Mouse (Mus musculus) forebrain, embryonic 12.5 days (tissue): ENCODE measurements around the gene Add2. TPM values are rescaled to one million over a fixed set of nuclear protein-coding genes. Genes with fewer than 3 reads are reported as not detected.

Experiments
- ATAC-seq: fragments of 200-750 bp; cut with Nextera tagmentation; 2 replicates; pipeline ENCODE4 v1.8.0; 2017; ENCODE audit warnings: moderate TSS enrichment; ENCODE audit not compliant: low FRiP score
- H3K27ac ChIP-seq: fragments of 300-500 bp; sonication (generic); 2 replicates; pipeline ENCODE4 v1.5.1; 2016; ENCODE audit warnings: mild to moderate bottlenecking
- H3K27me3 ChIP-seq: fragments of 300-500 bp; sonication (generic); 2 replicates; pipeline ENCODE4 v1.6.1; 2016; ENCODE audit warnings: mild to moderate bottlenecking
- H3K36me3 ChIP-seq: fragments of 300-500 bp; sonication (generic); replicated peaks from 2 replicates; pipeline ENCODE4 v1.6.1; 2016; ENCODE audit warnings: mild to moderate bottlenecking
- H3K4me1 ChIP-seq: fragments of 300-500 bp; sonication (generic); 2 replicates; pipeline ENCODE4 v1.6.1; 2016
- H3K4me2 ChIP-seq: fragments of 300-500 bp; sonication (generic); 2 replicates; pipeline ENCODE4 v1.6.1; 2016; ENCODE audit warnings: mild to moderate bottlenecking, moderate library complexity
- H3K4me3 ChIP-seq: fragments of 300-500 bp; sonication (generic); replicated peaks from 2 replicates; pipeline ENCODE4 v1.5.1; 2016; ENCODE audit warnings: mild to moderate bottlenecking
- H3K9ac ChIP-seq: fragments of 300-500 bp; sonication (generic); 2 replicates; pipeline ENCODE4 v1.6.1; 2016; ENCODE audit warnings: mild to moderate bottlenecking
- H3K9me3 ChIP-seq: fragments of 300-500 bp; sonication (generic); 2 replicates; pipeline ENCODE4 v1.6.1; 2016
- WGBS: fragments of 180-500 bp; shearing (Covaris S2); methylation state at CpG from one replicate; pipeline ENCODE4 v1.1.7; 2016; 5-methylcytosine and 5-hydroxymethylcytosine counted together
- polyA plus RNA-seq: library from polyadenylated mRNA; unstranded; fragments of >200 nt; fragmentation: Nextera tagmentation; extraction: Ambion mirVana; gene quantifications from 2 replicates; pipeline ENCODE4 v1.2.1, GENCODE M21; 2016

The Add2 gene
- polyA plus RNA-seq, 1 experiment from 2014 or later, result 124 TPM

GRCm38 (mm10) chr6:86069009-86069408 lies 40.5 kb downstream of the Add2 start:
- Histone ChIP-seq H3K4me1 (peaks cover 61% of the 10 kb centered on the region), H3K9me3 (no peaks in the 10 kb centered on the region), H3K36me3 (no peaks in the 10 kb centered on the region), H3K27ac (no peak overlapping the region; the same call in 1 of the 2 replicates), H3K4me2 (no peak overlapping the region), H3K9ac (no peak overlapping the region), H3K27me3 (no peaks in the 10 kb centered on the region), H3K4me3 (no peak overlapping the region)
- ATAC-seq, result no peak
- WGBS, result 62% methylated on average over 5 of the region's 5 CpGs

GRCm38 (mm10) chr6:86069856-86070255 lies 41.4 kb downstream of the Add2 start:
- H3K9me3 ChIP-seq, result no peaks in the 10 kb centered on the region
- H3K4me2 ChIP-seq, result no peak overlapping the region
- no peak overlapping the region; the same call in 1 of the 2 replicates for H3K27ac ChIP-seq
- H3K9ac ChIP-seq, result no peak overlapping the region
- WGBS, result 87% methylated on average over 3 of the region's 3 CpGs
- no peak for ATAC-seq
- H3K27me3 ChIP-seq, result no peaks in the 10 kb centered on the region
- peaks cover 59% of the 10 kb centered on the region for H3K4me1 ChIP-seq
- H3K4me3 ChIP-seq, result no peak overlapping the region
- H3K36me3 ChIP-seq, result no peaks in the 10 kb centered on the region

DNA sequence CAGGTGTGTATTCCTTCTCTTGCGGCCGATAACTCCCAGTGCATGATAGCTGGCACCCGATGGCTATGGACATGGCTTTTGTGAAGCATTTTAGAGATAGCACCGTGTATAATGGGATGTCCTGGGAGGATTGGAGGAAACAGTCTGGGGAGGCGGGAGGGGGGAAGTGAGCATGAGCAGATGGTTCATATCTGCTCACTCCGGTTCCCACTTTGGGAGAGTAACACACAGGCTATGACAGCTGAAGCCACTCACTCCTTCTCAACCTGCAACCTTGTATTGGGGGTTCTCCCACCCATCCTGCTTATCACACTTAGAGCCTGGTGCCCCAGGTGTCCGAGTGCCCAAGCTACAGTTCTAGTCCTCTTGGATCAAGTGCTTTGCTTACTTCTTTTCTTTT lies 41.8 kb downstream of the Add2 start:
- WGBS, result 87% methylated on average over 7 of the region's 7 CpGs

DNA sequence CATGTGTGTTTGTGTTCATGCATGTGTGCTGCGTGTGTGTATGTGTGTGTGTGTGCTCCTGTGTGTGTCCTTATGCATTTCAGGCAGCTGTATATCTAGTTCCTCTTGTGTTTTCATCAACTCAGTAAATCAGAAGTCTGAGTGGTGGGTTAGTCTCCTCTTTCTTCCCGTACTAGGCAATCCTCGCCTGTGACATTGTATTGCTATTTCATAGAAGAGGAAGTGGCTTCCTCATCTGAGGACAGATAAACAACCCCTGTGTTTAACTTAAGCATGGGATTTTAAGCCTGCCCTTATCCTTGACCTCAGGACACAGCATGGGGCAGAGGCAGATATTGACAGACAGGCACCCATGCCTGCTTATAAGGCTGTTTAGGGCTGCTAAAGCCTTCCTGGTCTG lies 45.4 kb downstream of the Add2 start:
- ATAC-seq, result no peak
- Histone ChIP-seq H3K4me2 (no peak overlapping the region), H3K27me3 (no peaks in the 10 kb centered on the region), H3K27ac (no peak overlapping the region), H3K9me3 (no peaks in the 10 kb centered on the region), H3K4me1 (peaks cover 45% of the 10 kb centered on the region), H3K36me3 (no peaks in the 10 kb centered on the region), H3K9ac (no peak overlapping the region), H3K4me3 (no peak overlapping the region)
- 96% methylated on average over 3 of the region's 3 CpGs for WGBS

More for the DNA sequence above, 41.8 kb downstream of the Add2 start:
- no peaks in the 10 kb centered on the region for H3K27me3 ChIP-seq
- no peak overlapping the region for H3K9ac ChIP-seq
- H3K4me3 ChIP-seq, result no peak overlapping the region
- H3K4me2 ChIP-seq, result no peak overlapping the region
- H3K4me1 ChIP-seq, result peaks cover 55% of the 10 kb centered on the region
- ATAC-seq, result no peak
- no peak overlapping the region for H3K27ac ChIP-seq
- no peaks in the 10 kb centered on the region for H3K36me3 ChIP-seq
- no peaks in the 10 kb centered on the region for H3K9me3 ChIP-seq

- no peak overlapping the region for H3K27ac ChIP-seq
- WGBS, result 86% methylated on average over 8 of the region's 8 CpGs
- no peak overlapping the region for H3K9ac ChIP-seq
- H3K36me3 ChIP-seq, result no peaks in the 10 kb centered on the region
- ATAC-seq, result no peak
- peaks cover 45% of the 10 kb centered on the region for H3K4me1 ChIP-seq
- H3K4me3 ChIP-seq, result no peak overlapping the region
- no peaks in the 10 kb centered on the region for H3K9me3 ChIP-seq
- H3K4me2 ChIP-seq, result no peak overlapping the region
- H3K27me3 ChIP-seq, result no peaks in the 10 kb centered on the region
Observed at GRCm38 (mm10) chr6:86074538-86075204, 46.2 kb downstream of the Add2 start.

- Histone ChIP-seq H3K9me3 (no peaks in the 10 kb centered on the region), H3K36me3 (no peaks in the 10 kb centered on the region), H3K4me3 (no peak overlapping the region), H3K9ac (no peak overlapping the region), H3K27me3 (no peaks in the 10 kb centered on the region), H3K4me1 (peaks cover 32% of the 10 kb centered on the region), H3K27ac (no peak overlapping the region), H3K4me2 (no peak overlapping the region)
- 90% methylated on average over 2 of the region's 2 CpGs for WGBS
- ATAC-seq, result no peak
Observed at GRCm38 (mm10) chr6:86076525-86076924, 48.0 kb downstream of the Add2 start.

- no peaks in the 10 kb centered on the region for H3K36me3 ChIP-seq
- peaks cover 27% of the 10 kb centered on the region for H3K4me1 ChIP-seq
- no peaks in the 10 kb centered on the region for H3K27me3 ChIP-seq
- no peak overlapping the region for H3K27ac ChIP-seq
- no peaks in the 10 kb centered on the region for H3K9me3 ChIP-seq
- H3K9ac ChIP-seq, result no peak overlapping the region
- H3K4me2 ChIP-seq, result no peak overlapping the region
- H3K4me3 ChIP-seq, result no peak overlapping the region
- WGBS, result 80% methylated on average over 5 of the region's 5 CpGs
- ATAC-seq, result no peak
Observed at GRCm38 (mm10) chr6:86077880-86078279, 49.4 kb downstream of the Add2 start.

DNA sequence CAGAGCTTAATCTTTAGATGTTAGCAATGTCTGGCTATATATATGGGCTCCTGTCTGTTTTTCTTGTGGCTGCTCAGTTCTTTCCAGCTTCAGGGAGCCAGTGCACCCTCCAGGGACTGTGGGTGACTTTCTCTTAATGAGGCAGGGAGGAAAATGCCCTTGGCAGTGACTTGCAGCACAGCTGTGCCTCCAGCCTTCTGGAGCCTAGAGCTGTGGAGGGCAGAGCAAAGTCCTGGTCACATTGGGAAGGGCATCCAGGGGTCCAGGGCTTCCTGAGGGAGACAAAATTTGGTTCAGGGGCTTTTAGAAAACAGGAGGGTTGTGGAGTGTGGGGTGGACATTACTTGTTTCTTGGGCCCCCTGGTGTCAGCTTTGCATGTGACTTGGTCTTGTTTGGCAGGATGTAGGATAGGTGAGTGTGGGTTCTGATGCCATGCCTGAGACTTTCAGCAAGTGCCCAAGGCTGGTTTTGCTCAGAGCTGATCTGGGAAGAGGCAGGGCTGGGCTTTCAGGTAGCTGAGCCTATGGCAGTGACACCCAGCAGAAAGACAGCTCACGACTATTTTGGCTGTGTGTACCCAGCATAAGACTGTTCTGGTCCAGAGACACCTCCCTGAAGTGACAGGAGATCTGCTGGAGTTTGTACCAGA lies 50.0 kb downstream of the Add2 start:
- no peak overlapping the region for H3K9ac ChIP-seq
- WGBS, result 83% methylated on average over 1 of the region's 1 CpGs
- ATAC-seq, result no peak
- no peaks in the 10 kb centered on the region for H3K9me3 ChIP-seq
- H3K27ac ChIP-seq, result no peak overlapping the region
- no peaks in the 10 kb centered on the region for H3K27me3 ChIP-seq
- 0 out of 2 replicates have a peak, but pooled peaks cover 6% of the 10 kb centered on the region for H3K36me3 ChIP-seq
- no peak overlapping the region for H3K4me3 ChIP-seq
- H3K4me2 ChIP-seq, result no peak overlapping the region
- H3K4me1 ChIP-seq, result peaks cover 24% of the 10 kb centered on the region

DNA sequence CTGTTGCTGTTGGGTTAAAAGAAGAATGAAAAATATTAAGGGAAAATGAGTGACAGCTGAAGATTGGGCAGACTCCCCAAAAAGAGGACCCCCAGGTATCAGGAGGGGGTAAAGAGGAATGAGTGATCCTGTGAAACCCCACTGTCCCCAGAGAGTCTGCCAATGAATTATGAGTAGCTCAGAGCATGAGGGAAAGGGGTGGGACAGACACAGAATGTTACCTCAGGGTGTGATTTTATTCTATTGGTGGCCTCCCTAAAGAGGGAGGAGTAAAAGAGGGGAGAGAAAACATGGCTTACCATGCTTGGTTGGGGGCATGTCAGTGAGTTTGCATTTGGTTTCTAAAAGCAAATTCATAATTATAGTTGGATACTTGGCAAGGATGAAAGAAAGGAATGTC lies 50.8 kb downstream of the Add2 start:
- H3K9me3 ChIP-seq, result no peaks in the 10 kb centered on the region
- H3K36me3 ChIP-seq, result peaks cover 13% of the 10 kb centered on the region; the same call in 1 of the 2 replicates
- H3K4me2 ChIP-seq, result no peak overlapping the region
- no peak overlapping the region for H3K9ac ChIP-seq
- ATAC-seq, result no peak
- no peaks in the 10 kb centered on the region for H3K27me3 ChIP-seq
- H3K4me1 ChIP-seq, result peaks cover 15% of the 10 kb centered on the region
- H3K27ac ChIP-seq, result no peak overlapping the region
- H3K4me3 ChIP-seq, result no peak overlapping the region

- H3K4me2 ChIP-seq, result no peak overlapping the region
- WGBS, result 60% methylated on average over 6 of the region's 6 CpGs
- H3K4me1 ChIP-seq, result no peaks in the 10 kb centered on the region
- no peaks in the 10 kb centered on the region for H3K27me3 ChIP-seq
- H3K27ac ChIP-seq, result no peak overlapping the region
- H3K9ac ChIP-seq, result no peak overlapping the region
- ATAC-seq, result no peak
- H3K4me3 ChIP-seq, result no peak overlapping the region
- peaks cover 32% of the 10 kb centered on the region for H3K36me3 ChIP-seq
- no peaks in the 10 kb centered on the region for H3K9me3 ChIP-seq
Observed at GRCm38 (mm10) chr6:86085518-86085917, 57.0 kb downstream of the Add2 start.

- Histone ChIP-seq H3K36me3 (peaks cover 35% of the 10 kb centered on the region), H3K9me3 (no peaks in the 10 kb centered on the region), H3K27ac (no peak overlapping the region), H3K9ac (no peak overlapping the region), H3K27me3 (no peaks in the 10 kb centered on the region), H3K4me2 (no peak overlapping the region), H3K4me3 (no peak overlapping the region), H3K4me1 (no peaks in the 10 kb centered on the region)
- 80% methylated on average over 9 of the region's 9 CpGs for WGBS
- no peak for ATAC-seq
Observed at GRCm38 (mm10) chr6:86086851-86087571, 58.5 kb downstream of the Add2 start.

- H3K4me2 ChIP-seq, result no peak overlapping the region
- no peaks in the 10 kb centered on the region for H3K27me3 ChIP-seq
- no peaks in the 10 kb centered on the region for H3K4me1 ChIP-seq
- H3K27ac ChIP-seq, result no peak overlapping the region
- no peak overlapping the region for H3K9ac ChIP-seq
- WGBS, result 46% methylated on average over 3 of the region's 3 CpGs
- peaks cover 40% of the 10 kb centered on the region for H3K36me3 ChIP-seq
- ATAC-seq, result no peak
- no peak overlapping the region for H3K4me3 ChIP-seq
- H3K9me3 ChIP-seq, result no peaks in the 10 kb centered on the region
Observed at GRCm38 (mm10) chr6:86087813-86088212, 59.3 kb downstream of the Add2 start.
